Mouse (Mus musculus): Measurements from ENCODE around the gene Etv5.

Gene Etv5

GRCm38 (mm10) chr16:22429377-22429776 lies 10.1 kb downstream of the Etv5 start:
- no peak for DNase-seq (ENCODE audit: low spot score)

DNA sequence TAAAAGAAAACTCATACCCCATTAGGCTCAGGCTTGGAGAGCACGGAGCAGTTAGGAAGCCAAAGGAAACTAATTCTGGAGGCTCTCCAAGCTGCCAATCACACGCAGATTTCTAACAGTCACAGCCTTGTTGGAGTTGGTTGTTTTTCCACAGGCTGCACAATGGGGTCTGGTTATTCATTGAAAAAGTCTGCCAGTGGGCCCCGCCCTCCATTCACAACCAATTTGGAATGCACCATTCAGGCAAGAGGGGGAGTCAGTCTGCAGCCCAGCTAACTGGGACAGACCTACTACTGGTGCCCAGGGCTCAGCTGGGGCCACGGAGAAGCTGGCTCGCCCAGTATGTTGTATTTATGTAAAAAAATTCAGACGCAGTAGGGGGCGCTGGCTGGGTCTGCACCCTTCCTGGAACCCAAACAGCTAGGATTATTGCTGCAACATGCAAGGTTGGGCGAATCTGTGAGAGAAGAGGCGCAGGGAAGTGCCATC lies 10.6 kb downstream of the Etv5 start:
- DNase-seq (ENCODE audit: low spot score) = peak; percentile 56

- DNase-seq (ENCODE audit: low spot score) = no peak
Measured at GRCm38 (mm10) chr16:22426866-22427265, 12.7 kb downstream of the Etv5 start.

GRCm38 (mm10) chr16:22422256-22422655 lies 17.3 kb downstream of the Etv5 start:
- no peak for DNase-seq (ENCODE audit: low spot score)

DNA sequence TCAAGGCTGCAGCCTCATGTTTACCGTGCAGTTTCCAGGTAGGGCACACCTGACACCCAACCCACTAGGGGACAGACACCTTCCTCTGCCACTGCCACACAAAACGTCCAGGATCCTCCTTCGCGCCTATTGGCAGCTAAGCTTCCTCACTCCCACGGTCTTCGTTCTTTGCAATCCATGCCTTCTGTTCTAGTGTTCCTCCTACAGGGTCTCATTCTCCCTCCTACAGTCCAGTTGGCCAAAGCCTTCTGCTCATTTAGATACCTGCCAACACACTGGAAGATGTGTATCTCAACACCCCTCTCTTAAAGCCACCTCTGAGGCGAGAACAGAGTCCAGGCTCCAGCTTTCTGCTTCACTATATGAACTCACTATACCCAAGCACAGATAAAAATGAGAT lies 21.6 kb downstream of the Etv5 start:
- no peak for DNase-seq (ENCODE audit: low spot score)

GRCm38 (mm10) chr16:22417044-22417443 lies 22.5 kb downstream of the Etv5 start:
- DNase-seq (ENCODE audit: low spot score) = no peak

DNA sequence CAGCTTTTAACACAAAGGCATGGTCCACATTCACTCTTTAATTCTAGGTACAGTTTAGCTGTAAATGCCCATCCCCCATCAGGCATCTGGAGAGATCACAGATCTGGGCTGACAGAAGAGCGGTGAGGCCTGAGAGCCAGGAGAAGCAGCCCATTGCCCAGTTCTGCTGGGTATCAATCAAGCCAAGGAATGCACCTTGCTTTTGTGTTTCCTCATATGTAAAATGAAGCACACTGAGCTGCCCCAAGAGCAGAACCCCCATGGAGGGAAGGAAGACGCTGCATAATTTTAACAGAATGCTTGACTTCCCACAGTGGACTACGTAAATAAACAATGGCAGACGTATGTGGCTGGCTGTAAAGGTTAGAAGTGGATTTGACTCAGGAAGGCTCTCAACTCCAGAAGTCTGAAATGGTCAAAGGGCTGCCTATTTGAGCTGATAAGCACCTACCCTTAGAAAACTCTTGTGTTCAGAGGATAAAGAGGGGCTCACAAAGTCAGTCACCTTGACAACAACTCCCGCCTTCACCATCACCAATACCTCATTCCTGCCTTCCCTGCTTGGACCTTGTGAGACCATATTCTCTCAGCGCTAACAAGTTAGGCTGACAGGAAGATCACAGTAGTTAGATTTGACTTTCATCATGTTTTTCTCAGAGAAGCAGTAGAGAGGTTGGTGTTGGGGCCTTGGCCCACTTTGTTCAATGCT lies 23.2 kb downstream of the Etv5 start:
- no peak for DNase-seq (ENCODE audit: low spot score)

- DNase-seq (ENCODE audit: low spot score) = no peak
Measured at GRCm38 (mm10) chr16:22414205-22414754, 25.2 kb downstream of the Etv5 start.

DNA sequence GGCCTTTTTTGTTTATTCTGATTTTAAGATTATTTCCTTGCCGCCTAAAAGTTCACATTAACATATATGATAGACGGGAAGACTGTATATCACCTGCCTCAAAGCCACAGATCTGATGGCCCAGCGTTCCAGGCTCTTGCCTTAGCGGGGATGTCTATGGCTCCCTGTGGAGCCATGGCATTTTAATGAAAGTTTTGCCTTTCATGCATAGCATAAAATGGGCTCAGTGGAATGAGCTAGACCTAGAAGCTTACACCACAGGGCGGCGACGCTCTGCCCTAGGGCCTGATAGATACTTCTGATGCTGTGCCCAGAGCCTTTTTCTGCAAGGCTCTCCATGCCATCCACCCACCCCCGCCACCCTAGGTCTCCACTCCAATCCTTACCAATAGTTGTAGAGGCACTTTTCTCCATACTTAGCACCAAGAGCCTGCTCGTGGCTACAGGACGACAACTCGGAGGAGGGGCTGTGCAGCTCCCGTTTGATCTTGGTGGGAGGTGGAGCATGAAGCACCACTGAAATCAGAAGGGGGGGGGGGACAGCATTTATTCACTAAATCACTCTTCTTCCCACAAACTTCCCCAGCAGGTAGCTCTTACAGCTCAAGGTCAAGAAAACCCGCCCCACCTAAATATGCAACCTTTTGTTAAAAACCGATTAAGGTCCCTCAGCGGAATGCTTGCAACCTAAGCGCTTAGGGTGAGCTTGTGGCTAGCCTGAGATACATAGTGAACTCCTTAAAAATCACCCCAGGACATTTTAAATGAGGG lies 26.9 kb downstream of the Etv5 start:
- no peak for DNase-seq (ENCODE audit: low spot score)

DNA sequence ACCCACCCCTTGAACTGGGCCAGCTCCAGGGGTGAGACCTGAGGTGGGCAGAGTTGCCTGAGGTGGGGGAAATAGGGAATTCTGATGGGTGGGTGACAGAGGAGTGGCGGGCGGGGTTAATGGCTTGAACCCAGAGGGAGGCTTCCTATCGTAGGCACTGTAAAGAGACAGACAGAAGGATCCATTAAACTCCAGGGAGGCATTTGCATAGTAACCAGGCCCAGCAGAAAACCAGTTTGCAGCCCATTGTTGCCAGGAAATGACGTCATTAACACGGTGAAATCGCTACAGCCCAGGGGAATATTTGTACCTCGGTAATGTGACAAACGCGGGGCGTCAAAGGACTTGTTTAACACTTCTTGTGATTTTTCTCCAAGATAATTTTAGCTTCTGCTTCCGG lies 27.8 kb downstream of the Etv5 start:
- DNase-seq (ENCODE audit: low spot score) = no peak

DNA sequence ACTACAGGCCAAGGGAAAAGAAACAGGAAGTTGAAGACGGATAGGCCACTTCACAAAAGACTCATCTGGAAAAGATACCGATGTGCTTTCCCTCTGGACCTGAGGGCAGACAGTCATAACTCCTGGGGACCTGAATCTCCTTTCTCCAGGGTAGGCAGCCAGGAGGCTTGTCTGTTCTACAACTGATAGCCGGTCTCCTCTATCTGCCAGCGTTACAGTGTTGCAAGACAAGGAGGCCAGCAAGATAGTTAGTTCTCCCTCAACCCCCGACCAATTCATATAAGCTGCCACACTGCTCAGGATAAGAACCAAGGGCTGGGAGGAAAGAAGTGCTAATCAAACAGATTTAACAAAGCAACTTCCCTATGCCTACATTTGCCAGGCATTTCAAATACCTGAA lies 29.5 kb downstream of the Etv5 start:
- DNase-seq (ENCODE audit: low spot score) = no peak

GRCm38 (mm10) chr16:22408642-22409360 lies 30.7 kb downstream of the Etv5 start:
- DNase-seq (ENCODE audit: low spot score) = no peak

- no peak for DNase-seq (ENCODE audit: low spot score)
Measured at GRCm38 (mm10) chr16:22406747-22407146, 32.8 kb downstream of the Etv5 start.

DNA sequence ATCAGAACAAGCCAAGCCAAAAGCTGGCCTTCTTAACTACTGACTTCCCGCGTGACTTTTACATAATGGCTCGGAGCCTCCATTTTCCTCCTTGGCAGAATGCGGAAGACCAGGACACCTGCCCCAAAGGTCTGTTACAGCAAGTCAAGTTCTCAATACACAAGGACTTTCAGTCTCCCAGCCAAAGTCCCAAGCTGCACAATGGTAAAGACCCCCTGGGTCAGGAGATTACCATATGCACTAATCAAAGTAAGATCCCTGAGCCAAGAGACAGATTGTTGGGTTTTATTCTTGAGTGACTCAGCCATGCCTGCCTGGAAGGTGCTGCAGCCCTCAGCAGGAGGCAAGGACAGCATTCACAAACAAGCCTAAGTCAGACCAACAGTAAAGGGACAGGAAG lies 33.5 kb downstream of the Etv5 start:
- no peak for DNase-seq (ENCODE audit: low spot score)

GRCm38 (mm10) chr16:22405492-22405891 lies 34.0 kb downstream of the Etv5 start:
- no peak for DNase-seq (ENCODE audit: low spot score)

DNA sequence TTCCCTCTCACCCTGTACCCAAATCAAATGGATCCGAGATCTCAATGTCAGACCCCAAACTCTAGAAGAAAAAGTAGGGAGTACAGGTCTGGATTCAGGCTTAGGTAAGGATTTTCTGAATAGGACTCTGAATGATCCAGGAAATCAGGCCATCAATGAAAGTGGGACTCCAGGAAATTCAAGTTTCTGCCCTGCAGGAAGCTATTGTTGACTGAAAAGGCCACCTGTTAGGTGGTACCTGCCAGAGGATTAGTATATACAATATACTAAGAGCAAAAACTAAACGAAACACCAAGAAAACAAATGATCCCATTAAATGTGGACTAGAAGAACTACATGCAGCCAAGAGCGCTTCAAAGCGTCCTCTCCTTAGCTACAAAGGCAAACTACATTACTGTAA lies 35.8 kb downstream of the Etv5 start:
- DNase-seq (ENCODE audit: low spot score) = no peak

DNA sequence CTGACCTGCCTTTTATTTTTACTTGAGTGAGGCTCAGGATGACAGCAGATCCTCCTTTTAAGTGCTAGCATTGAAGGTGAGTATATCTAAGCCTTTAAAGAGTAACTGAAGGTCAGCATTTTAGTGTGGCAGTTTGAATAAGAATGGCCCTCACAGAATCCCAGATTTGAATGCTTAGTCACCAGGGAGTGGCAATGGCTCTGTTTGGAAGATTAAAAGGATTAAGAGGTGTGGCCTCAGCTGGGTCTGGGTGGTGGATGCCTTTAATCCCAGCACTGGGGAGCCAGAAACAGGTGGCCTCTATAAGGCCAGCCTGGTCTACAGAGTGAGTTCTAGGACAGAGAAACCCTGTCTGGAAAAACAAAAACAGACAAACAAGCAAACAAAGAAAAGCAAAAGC lies 36.9 kb downstream of the Etv5 start:
- DNase-seq (ENCODE audit: low spot score) = no peak

DNA sequence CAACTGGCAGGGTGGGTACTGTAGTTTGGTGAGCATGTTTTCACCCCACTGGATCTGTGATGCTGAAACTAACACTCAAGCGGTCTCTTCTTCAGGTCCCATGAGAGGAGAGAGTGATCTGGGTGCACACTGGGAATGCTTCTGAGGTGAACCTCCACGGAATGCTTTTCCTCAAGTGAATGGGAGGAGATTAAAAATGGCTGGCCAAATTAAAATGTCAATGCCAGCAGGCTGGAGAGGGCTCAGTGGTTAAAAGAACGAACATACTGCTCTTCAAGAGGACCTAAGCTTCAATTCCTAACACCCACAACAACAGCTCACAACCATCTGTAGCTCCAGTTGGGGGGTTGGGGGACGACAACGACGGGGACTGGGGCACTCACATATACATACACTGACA lies 39.3 kb downstream of the Etv5 start:
- DNase-seq (ENCODE audit: low spot score) = no peak

DNA sequence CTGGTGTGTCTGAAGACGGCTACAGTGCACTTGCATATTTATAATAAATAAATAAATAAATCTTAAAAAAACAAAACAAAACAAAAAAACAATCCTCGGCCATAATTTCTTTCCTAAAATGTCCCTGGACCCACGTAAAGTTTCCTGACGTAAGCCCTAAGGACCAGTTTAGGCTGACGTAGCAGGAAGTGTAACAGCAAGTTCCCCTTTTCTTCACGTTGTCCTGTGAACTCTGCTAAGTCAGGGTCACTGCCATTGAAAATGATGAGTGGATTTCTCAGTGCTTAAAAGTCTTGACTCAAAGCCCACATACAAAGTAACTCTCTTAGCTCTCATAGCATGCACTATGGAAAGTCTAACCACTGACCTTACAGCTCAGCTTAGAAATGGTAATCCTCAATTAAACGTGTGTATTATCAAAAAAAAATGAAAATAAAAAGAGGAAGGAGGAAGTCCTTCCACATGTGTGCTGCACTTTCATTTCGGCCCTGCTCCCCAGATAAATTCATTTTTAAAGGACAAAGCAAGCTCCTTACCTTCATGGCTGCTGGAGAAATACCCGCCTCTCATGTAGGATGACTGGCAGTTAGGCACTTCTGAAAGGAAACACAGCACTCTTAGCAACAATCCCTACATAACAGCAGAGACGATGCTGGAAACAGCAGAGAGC lies 40.6 kb downstream of the Etv5 start:
- no peak for DNase-seq (ENCODE audit: low spot score)

DNA sequence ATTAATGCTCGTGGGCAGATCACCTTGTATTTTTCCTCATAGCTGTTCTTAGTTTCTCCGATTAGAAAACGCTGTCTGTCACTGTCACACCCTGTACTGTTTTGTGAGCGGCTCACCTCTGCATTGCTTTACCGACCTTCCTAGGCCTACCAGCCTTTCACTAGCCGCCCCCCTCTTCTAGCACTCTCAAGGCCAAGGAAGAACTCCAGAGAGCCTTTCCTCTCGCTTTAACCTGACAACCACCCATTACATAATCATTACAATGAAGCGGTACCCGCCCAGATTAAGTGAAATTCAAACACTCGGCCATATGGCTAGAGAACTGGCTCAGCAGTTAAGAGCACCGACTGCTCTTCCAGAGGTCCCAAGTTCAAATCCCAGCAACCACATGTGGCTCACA lies 41.2 kb downstream of the Etv5 start:
- no peak for DNase-seq (ENCODE audit: low spot score)

GRCm38 (mm10) chr16:22396420-22396819 lies 43.1 kb downstream of the Etv5 start:
- no peak for DNase-seq (ENCODE audit: low spot score)
